Mouse (Mus musculus) adrenal gland (tissue): Measurements from ENCODE around the gene Tmem102.

Experiments
- intact Hi-C: fragments of 180-260 bp; cut with DNase I; formaldehyde crosslinking; loops from one replicate; pipeline ENCODE4 v1.15.1; 2025

Tmem102 gene

GRCm38 (mm10) chr11:69795168-69795982, 10.0 kb downstream of the Tmem102 start, which contains the start of gene Chrnb1:
Chrnb1 (minus strand) TSS chr11:69795943.
- intact Hi-C loops: no loop called here

- intact Hi-C loops: no loop called here
Observed at GRCm38 (mm10) chr11:69793429-69793828, 12.0 kb downstream of the Tmem102 start.

- intact Hi-C loops: no loop called here
Observed at GRCm38 (mm10) chr11:69791420-69791819, 14.0 kb downstream of the Tmem102 start.

- intact Hi-C loops: no loop called here
Observed at GRCm38 (mm10) chr11:69789431-69789830, 16.0 kb downstream of the Tmem102 start.

- intact Hi-C loops: no loop called here
Observed at GRCm38 (mm10) chr11:69787306-69787705, 18.1 kb downstream of the Tmem102 start.

GRCm38 (mm10) chr11:69784793-69785272, 20.6 kb downstream of the Tmem102 start:
- intact Hi-C loops: no loop called here

- intact Hi-C loops: no loop called here
Observed at GRCm38 (mm10) chr11:69781828-69782227, 23.6 kb downstream of the Tmem102 start.

GRCm38 (mm10) chr11:69778985-69779384, 26.4 kb downstream of the Tmem102 start:
- intact Hi-C loops: no loop called here

- intact Hi-C loops: no loop called here
Observed at GRCm38 (mm10) chr11:69778258-69778982, 27.0 kb downstream of the Tmem102 start.

- intact Hi-C loops: no loop called here
Observed at GRCm38 (mm10) chr11:69777504-69778257, 27.7 kb downstream of the Tmem102 start.

GRCm38 (mm10) chr11:69776488-69776887, 28.9 kb downstream of the Tmem102 start:
- intact Hi-C loops: no loop called here

- intact Hi-C loops: no loop called here
Observed at GRCm38 (mm10) chr11:69775716-69776115, 29.7 kb downstream of the Tmem102 start.

- intact Hi-C loops: no loop called here
Observed at GRCm38 (mm10) chr11:69774961-69775360, 30.5 kb downstream of the Tmem102 start.

- intact Hi-C loops: loop anchor here (5.0 kb wide), 2 partner anchors 35 to 110 kb away; partner anchors contain the start of genes Fgf11 and Tmem95
Observed at GRCm38 (mm10) chr11:69767625-69767909, 37.9 kb downstream of the Tmem102 start.

GRCm38 (mm10) chr11:69766872-69767624, 38.4 kb downstream of the Tmem102 start:
- intact Hi-C loops: loop anchor here (5.0 kb wide), 2 partner anchors 35 to 110 kb away; partner anchors contain the start of genes Fgf11 and Tmem95

GRCm38 (mm10) chr11:69766126-69766609, 39.3 kb downstream of the Tmem102 start:
- intact Hi-C loops: loop anchor here (5.0 kb wide), 2 partner anchors 36 to 111 kb away; partner anchors contain the start of genes Fgf11 and Tmem95

GRCm38 (mm10) chr11:69765221-69766125, 40.0 kb downstream of the Tmem102 start, which contains the start of gene Zbtb4:
Zbtb4 (plus strand) TSS chr11:69765912.
- intact Hi-C loops: loop anchor here (5.0 kb wide), 2 partner anchors 37 to 112 kb away; partner anchors contain the start of genes Fgf11 and Tmem95

- intact Hi-C loops: no loop called here
Observed at GRCm38 (mm10) chr11:69763551-69763950, 41.9 kb downstream of the Tmem102 start.

GRCm38 (mm10) chr11:69761868-69762267, 43.6 kb downstream of the Tmem102 start, which contains the start of gene Slc35g3:
Slc35g3 (minus strand) TSS chr11:69761968.
- intact Hi-C loops: no loop called here
